Mouse (Mus musculus): Measurements from ENCODE around the gene Trpv4.

Trpv4 gene

DNA sequence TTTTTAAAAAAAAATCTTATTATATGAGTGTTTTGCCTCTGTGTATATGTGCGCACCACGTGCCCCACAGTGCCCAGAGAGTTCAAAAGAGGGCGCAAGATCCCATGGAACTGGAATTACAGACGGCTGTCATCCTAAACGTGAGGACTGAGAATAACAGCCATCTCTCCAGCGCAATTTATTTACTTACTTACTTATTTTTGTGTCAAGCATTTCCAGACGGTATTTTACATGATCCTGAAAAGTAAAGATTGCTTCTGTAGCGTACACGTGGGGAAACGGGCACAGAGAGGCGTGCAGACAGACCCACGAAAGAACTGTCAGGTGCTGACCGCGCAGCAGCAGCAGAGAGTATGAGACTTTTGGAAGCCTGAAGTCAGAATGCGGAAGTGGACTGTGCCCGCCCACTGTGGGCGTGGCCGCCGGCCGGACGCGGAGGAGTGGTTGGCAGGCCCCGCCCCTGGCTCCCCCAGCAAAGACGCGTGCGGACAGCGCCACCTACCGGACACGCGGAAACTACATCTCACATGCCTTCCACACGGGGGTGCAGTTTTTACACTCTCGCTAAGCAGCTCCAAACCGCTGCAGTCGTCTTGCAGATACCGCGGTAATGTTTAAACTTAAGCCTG lies 9.1 kb upstream of the Trpv4 start:
- peak; percentile 97 to 98 for DNase-seq

DNA sequence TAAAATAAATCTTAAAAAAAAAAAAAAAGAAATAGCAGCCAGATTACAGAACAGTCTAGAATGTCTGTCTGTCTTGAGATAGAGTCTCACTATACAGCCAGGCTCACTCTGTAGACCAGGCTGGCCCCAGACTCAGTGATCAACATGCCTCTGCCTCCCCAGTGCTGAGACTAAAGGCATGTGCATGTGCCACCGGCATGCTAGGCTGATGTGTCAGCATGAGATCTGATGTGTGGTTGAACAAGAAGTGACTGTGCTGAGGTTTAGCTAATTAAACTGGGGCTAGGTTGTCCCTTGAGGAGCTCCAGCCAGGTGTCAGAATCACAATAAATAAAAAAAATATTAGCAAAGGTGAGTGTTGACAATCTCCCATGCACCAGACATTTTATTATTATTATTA lies 8.4 kb upstream of the Trpv4 start:
- DNase-seq = no peak

DNA sequence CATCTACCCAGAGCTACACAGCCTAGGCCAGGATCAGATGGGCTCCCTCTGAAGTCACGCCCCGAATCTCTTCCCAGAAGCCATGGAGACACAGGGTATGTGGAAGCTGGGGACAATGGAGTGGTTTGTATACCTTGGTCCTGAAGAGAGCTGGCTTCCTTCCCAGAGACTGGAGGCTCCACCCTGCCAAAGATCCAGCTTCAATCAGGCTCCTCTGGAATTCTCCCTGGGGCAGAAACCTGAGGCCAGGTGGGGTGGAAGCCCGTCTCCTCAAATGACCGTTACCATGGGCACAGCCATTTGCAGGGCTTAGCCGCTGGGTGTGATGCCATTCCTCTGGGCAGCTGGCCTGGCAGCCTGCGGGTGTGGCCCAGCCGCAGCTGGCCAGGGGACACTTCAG lies 6.5 kb upstream of the Trpv4 start:
- peak; percentile 51 to 79 for DNase-seq

DNA sequence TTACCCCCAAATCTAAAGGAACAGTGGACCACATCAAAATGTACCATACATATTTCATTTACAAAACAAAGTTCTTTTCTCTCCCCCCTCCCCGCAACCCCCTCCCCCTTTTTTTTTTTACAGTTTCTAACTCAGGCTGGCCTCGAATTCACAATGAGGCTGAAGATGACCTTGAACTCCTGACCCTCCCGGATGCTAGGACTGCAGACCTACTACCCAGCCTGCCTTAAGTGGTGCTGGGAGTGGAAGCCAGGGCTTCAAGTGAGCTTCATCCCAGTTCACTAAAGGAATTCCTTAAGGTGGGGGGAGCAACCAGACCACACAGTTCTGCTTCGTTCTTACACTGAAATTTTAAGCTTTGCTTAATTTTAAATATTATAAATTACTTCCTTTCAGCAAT lies 5.9 kb upstream of the Trpv4 start:
- DNase-seq = no peak

DNA sequence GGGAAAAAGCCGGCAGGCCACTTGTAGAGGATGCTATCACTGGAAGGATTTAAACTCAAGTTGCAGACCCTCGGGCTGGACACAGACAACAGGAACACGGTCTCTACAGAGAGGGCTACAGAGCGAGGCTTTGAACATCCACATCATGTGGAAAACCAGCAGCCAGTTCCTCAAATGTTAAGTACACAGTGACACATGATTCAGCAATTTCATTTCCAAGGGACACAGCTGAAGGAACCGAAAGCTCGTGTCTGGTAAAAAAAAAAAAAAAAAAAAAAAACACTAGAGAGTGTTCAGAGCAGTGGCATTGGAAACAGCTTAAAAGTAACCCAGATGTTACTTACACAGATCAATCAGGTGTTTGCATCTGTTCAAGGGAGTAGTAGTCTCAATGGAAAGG lies 2.8 kb upstream of the Trpv4 start:
- DNase-seq = no peak

DNA sequence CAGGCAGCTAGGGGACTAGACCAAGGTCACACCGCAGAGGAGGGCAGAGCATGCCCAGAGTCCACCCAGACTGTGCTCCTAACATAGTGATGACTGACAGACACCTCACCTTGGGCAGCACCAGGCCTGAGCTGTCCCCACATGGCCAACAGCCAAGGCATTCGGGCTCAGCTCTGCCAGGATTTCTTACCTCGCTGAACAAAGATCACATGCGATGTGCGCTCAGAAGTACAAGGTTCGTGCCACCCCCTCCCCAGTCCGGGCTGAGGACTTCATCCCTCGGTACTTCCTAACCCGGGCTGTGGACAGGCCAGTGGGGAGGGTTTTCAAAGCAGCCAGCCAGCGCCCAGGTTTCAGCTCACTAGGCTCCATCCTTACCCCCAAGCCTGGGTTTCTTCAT lies 795 bp downstream of the Trpv4 start:
- peak; percentile 88 to 96 for DNase-seq

DNA sequence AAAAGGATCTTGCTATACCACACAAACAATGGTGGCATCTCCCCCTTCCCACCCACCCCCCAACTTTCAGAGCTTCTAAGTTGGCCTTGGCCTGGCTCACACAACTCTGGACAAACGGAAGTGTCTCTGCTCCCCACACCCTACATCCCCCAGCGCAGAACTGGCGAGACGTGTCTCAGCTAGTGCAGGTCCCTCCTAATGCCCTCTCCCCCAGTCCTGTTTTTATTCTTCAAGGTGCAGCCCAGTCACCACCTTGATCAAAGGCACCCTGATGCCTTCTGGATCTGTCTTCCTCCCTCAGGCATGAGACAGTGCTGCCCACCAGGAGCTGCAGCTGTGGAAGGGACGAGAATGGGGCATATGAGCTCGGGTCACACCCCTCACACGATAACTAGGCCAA lies 1.9 kb downstream of the Trpv4 start:
- DNase-seq = no peak

DNA sequence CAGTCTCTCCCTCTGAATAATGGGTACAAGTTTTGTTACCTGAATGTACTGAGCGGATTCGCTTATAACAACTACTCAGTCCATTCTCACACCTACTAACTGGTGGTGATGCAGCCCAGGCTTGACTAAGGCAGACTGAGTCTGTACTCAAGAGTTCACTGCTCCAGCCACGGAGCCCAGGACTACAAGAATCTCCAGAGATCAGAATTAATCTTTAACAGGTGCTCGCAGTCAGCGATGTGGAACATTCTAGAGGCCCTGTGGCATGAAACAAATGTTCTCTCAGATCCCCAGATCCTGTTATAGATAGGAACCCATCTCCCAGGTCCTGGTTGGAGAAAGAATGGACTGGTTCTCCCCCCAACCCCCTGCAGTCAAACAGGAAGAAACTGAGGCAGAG lies 2.5 kb downstream of the Trpv4 start:
- peak; percentile 66 to 84 for DNase-seq

DNA sequence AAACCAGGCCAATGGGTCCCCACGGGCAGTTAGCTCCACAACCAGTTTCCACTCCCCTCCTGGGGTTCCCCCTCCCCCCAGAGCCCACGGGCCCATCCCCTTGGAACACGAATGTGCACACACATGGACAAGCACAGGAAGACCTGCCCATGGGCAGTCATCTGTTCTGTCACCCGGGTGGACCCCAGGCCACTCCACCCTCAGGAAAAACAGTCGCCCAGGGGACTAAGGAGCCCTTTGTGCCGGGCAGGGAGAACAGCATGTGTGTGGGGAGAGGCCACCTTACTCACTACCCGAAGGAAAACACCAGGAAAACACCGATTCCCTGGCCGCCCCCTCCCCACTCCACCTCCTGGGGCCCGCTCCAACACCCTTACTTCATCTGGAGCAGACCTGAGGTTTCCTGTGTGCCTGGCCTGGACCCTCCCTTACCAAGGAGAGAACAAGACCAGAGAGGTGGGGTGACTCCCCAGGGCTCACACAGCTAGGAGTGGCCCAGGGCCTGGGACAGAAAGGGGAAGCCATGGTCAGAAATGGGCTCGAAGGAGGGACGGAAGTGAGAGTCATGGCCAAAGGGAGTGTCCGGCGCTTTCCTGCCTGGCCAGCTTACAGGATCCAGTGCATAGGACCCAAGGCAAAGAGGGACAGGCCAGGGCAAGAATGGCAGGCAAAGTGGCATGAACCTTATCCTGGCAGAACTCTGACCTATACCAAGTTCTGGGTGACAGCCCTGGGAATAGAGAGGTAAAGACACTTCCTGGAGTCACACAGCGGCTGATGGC lies 4.4 kb downstream of the Trpv4 start:
- DNase-seq = peak in 1 of 2 experiments; percentile 53

DNA sequence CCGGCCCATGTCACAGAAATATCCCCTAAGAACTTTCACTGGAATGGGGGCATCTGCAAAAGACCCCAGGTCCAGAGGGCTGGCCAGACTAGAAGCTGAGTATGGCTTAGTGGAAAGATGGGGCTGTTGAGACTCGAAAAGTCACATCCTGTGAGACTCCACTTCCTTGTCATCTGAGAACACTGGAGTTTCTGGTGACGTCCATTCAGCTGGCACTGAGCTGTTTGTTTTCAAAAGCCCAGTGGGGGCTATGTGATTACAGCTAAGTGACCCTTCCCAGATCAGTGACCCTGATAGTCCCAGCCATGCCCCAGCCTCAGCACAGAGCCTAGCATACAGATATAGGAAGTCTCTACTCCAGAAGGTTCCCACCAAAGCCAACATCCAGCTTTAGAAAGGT lies 6.8 kb downstream of the Trpv4 start:
- no peak for DNase-seq

DNA sequence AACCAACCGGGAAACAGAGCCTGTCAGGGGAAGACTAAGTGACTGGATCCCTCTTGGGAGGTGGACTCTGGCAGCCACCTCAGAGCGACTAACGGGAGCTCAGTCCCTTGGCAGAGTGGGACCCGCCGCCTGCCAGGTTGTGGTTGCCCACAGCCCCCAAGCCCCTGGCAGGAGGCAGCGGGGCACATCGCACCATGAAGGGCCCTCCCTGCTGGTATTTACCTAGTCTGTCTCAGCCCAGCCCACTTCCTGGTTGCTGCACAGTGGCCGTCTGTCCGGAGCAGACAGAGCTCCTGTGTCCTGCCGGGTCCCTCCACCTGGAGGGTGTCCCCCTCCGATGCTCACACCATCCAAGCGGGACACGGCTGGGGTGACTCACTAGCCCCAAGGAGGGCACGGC lies 7.2 kb downstream of the Trpv4 start:
- DNase-seq = peak in 1 of 2 experiments; percentile 47

DNA sequence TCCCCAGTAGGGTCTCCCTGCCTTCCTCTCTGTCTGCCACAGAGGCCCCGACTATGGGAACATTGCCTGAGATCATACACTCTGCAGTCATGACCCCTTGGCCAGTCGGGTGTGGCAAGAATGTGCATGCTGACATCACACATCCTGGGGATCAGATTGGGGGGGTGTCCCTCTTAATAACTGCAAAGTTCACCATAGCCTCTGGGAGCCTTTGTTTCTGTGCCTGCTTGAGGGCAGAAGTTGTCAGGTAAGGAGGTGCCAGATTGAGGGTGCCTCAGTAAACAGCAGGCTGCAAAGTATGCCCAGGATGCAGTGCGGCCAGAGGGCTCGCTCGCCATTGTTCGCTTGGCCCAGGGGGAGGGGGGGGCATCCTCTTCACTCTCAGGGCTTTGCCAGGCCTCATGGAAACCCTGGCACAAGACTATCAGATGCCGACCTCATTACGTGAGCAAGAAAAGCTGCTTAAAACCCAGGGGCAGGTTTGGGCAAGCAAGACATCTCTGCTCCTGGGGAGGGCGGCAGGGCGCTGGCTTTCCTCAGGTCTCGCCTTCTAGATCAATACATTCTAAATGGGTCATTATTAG lies 9.4 kb downstream of the Trpv4 start:
- DNase-seq = peak; percentile 54 to 76

DNA sequence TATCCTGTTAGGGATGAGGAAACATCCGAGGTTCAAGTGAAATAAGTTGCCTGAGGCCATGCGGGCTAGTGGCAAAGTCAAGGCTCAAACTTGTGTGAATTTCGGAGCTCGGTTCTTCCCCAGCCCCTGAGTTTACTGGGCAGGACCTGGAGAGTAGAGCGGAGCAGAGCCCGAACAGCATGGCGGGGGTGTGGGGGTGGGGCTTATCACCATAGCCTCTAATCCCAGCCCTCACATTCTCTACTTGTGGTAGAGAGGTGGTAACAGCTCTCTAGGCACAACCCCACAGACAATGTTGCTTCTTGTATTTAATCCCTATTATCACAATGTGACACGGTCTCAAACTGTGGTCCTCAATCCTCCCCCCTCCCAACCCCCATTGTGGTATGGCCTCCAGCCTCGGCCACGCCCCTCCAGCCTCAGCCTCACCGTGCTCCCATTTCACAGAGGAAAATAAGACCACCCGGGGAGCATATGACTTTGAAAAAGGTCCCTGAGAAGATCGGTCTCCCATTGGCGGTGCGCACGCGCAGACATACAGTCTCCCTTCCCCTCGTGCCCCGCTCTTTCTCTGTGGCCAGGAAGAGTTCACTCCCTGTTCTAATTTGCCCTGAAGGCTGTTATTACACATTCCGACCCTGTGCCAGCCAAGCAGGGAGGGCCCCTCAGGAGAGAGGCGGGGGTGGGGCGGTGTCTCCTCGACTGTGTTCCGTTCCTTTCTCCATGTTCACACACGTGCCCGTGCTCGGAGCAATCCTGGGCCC lies 10.8 kb downstream of the Trpv4 start:
- DNase-seq = peak; percentile 51 to 83

DNA sequence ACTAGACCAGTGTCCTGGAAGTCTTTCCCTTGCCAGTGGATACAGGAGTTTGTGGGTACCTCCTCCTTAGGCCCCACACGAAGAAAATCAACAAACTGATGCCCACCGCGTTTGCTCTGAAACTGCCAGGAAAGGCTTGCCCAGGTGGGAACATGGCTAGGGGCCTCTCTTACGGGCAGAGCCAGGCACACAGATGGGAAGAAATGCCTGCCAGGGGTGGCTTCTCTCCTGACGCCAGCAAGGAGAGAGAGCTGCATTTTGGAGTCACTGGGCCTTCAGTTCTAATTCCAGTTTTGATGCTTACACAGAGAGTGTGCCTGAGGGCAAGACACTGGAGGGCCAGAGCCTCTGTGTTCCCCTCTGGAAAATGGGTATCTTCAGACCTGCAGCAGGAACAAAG lies 12.3 kb downstream of the Trpv4 start:
- DNase-seq = no peak

DNA sequence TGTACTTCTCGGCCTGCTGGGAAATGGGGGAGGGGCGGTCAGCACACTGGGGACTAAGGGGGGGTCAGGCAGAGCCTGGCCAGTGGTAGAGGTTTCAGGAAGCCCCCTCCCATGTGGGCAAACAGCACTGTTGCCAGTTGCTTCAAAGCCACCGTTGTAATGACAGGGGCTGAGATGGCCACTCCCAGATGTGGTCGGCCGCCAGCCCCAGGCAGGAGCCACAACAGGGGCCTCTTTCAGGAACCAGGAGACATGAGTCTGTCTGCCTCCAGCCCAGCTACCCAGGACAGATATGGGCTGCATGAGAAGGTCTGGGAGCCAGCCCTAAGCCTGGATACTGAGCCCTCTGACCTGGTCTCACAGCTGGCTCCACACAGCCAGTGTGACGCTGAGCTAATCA lies 13.3 kb downstream of the Trpv4 start:
- DNase-seq = no peak

DNA sequence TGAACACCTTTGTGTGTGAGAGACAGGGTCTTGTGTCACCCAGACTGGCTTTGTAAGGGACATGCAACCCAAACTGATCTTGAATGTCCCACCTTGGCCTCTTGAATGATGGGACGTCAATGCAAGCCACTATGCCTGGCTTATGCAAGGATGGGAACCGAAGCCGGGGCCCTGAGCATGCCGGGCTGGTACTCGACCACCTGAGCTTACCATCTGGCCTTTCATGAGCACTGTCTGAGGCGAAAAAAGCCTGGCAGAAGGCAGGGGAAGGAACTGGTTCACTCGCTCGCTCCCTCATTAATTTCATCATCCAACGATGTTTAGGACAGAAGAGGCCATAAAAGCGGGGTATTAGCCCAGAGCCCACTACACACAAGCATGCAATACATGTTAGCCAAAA lies 17.4 kb downstream of the Trpv4 start:
- no peak for DNase-seq

DNA sequence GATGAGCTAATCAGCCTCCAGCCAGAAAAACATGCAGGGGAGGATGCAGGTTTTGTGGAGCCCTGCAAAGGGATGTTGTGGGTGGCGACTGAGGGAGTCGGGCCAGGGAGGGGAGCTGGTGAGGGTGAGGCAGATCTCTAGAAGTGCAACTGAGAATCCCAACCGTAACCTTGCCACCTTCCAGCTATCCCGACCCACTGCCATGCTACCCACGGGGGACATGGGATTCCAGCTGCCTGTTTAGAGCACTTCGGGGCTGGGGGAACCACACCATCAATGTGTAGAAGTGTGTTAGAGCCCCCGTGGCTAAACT lies 18.6 kb downstream of the Trpv4 start:
- DNase-seq = no peak

DNA sequence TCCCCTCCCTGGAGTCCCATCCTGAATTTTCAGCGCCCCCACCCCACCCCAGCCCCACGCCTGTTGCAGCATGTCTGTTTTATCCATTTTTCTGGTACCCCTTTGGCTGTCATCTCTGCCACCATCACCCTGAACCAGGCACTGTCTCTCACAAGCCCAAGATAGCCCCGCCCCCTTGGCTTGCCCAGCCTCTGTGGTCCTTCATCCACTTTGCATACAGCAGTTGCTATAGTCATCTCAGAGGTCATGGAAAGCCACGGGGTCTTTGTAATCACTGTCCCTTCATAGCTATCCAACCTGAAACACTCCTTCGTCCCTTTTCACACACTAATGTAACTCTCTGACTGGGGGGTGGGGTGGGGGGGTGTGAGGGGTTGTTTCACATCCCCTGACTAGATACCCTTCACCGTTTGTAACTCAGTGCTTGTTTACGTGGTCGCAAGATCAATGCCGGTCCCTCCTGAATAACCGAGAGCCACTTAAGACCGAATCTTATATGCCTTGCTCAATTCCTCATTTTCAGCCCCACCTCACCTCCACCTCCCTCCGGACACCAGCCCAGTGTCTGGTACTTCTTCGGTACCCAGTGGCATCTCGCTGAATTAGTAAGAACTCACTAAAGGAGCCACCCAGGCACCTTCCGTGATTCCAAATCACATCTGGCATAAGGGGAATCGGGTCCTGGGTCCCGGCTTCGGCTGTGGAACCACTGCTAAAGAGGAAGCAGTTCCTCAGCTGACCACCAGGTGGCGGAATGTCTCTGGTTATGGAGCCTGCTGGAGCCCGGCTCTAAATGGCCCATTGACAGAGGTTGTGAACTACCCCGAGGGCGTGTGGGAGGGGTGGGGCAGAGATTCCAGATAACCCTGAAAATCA lies 19.2 kb downstream of the Trpv4 start:
- peak; percentile 90 to 96 for DNase-seq

DNA sequence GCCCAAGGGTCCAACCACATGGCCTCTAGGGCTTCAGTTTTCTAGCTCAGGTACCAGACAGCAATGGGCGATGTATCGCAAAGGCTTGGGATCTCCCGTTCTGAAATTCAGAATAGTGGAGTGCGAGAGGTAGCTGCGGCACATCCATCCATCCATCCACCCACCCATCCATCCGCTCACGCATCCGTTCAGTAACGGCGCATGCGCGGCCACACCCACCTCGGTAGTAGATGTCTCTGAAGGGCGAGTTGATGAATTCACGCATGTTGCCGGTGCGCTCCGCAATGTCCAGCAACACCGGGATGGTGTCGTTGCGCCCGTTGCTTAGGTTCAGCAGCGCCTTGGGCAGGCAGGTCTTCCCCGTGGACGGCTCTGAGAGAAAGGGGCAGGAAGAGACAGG lies 22.1 kb downstream of the Trpv4 start:
- DNase-seq = no peak

DNA sequence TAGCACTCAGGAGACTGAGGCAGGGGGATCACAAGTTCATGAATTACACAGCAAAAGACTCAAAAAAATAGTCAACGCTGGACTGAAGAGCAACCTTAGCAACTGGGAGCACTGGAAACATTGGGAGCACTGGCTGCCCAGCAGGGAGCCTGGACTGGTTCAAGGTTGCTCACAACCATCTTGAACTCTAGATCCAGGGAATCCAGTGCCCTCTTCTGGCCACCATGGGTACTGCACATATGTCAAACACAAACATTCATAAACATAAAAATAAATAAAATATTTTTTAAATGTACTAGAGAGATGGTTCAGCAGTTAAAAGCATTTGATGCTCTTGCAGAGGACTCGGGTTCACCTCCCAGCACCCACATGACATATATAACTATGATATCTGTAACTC lies 26.9 kb downstream of the Trpv4 start:
- DNase-seq = peak; percentile 47 to 59

DNA sequence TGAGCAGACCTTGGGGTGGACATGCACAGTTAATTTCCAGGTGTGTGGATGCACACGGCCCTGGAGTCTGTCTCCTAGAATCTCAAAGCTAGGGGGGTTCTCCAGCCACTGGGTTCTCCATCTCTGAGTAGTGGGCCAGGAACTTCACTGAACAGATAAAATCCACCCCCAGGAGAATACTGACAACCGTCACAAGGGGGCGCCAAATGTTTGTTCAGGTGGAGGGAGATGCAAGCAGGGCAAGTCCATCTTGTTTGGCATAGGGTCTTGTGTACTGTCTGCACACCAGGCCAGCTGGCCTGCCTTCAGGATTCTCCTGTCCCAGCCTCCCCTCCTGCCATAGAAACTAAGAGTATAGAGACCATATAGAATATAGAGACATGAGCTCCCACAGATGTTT lies 32.6 kb downstream of the Trpv4 start:
- DNase-seq = peak; percentile 65 to 68

DNA sequence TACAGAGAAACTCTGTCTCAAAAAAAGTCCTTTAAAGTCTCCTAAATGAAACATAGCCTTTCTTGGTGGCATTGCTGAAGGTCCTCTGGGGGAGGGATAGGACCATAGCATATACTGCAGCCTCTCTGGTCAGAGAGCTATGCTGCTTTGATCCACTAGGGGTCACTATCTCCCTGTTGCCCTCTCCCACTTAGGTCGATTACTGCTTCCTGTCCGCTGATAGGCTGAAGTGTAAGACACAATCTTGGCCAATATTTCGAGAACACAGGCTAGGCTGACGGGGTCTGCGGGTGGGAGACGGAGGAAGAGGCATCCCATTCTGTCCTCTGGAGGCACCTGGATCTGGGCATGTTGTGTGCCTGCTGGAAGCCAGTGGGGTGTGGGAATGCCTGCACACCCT lies 37.9 kb downstream of the Trpv4 start:
- DNase-seq = peak in 1 of 2 experiments; percentile 43

DNA sequence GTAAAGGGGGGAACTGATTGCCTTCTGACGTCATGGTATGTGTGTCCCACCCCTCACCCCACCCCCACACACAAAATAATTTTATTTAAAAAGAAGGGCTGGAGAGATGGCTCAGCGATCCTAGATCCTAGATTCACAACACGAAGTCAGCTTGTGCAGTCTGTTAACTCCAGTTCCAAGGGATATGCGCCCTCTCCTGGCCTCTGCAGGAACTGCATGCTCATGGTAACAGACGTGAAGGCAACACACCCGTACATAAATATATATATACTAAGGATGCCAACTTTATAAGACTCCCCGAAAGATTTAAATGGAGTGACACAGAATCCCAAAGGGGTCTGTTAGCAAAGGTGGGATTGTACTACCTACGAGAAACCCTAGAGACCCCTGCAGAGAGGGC lies 39.4 kb downstream of the Trpv4 start:
- DNase-seq = peak; percentile 75 to 91
